Mouse (Mus musculus) bone marrow macrophage, adult 2 months (primary cell): ENCODE measurements around the gene Pfkfb3. TPM values are rescaled to one million over a fixed set of nuclear protein-coding genes. Genes with fewer than 3 reads are reported as not detected.

ENCODE experiments used
- H3K27ac ChIP-seq: 2 replicates; pipeline ENCODE4 v1.5.1; 2012; ENCODE audit warnings: low read depth, low read length; ENCODE audit not compliant: insufficient read depth
- H3K4me1 ChIP-seq: 2 replicates; pipeline ENCODE4 v1.6.1; 2012; ENCODE audit warnings: low read length; ENCODE audit not compliant: control insufficient read depth, insufficient read depth
- H3K4me3 ChIP-seq: 2 replicates; pipeline ENCODE4 v1.5.1; 2012; ENCODE audit warnings: mild to moderate bottlenecking, low read length, moderate library complexity; ENCODE audit not compliant: insufficient read depth
- CTCF ChIP-seq: IDR thresholded peaks from 2 replicates; pipeline ENCODE4 v1.5.1; 2012; ENCODE audit warnings: low read depth, mild to moderate bottlenecking, low read length, moderate library complexity
- POLR2A ChIP-seq: IDR thresholded peaks from 2 replicates; pipeline ENCODE4 v1.6.1; 2012; ENCODE audit warnings: mild to moderate bottlenecking, low read depth, low read length, borderline replicate concordance
- polyA plus RNA-seq: library from polyadenylated mRNA; stranded (reverse); fragments of >200 nt; gene quantifications from 2 replicates; pipeline ENCODE4 v1.2.4, GENCODE M21; 2012; ENCODE audit not compliant: missing spikeins, insufficient read depth, insufficient read length

Pfkfb3 gene
- 39.6 and 41.8 TPM in 2 replicates for polyA plus RNA-seq

DNA sequence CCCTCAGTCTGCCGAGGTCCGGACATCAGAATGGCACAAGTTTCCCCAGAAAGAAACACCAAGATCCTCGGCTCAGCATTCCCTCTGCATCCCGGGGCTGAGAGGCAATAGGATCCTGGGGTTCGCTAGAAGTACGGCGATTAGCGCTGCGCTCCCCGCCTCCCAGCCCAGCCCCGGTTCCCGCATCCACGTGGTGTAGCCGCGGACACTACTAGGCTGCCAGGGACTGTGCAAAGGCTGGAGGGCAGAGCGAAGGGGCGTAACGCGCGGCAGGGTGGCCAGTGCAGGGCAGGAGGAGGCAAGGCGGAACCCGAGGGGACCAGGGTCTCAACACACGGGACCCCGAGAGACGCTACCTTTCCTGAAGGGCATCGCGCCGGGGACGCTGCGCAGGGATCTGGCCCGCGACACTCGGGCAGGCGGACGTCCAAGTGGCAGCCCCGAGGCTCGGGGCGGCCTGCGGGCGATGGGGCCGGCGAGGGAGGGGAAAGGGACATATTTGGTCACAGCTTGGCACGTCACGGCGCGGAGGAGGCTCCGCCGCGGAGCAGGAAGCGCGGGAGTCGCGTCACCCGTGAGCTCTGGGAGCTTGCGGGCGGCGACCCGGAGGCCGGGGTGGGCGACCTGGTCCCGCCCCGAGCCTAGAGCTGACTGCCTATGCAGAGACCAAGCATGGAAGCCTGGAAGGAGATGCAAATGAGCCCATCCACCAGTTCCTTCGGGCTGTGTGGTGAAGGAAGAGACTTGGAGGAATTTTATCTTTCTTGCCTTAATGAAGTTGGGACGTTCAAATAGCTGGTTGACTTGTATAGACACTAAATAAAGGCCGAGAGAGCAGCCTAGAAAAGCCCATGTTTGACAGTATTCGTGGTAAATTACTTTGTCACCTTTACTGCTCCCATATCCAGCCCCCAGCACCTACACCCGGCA, at the start of gene Pfkfb3:
TSS of gene Pfkfb3 (minus strand) at position 607 of the 930 bp plus-strand sequence.
- Histone ChIP-seq H3K27ac (peak within 1 kb of the TSS; percentile 63), H3K4me3 (peak within 1 kb of the TSS; percentile 89), H3K4me1 (peaks cover 10% of the 10 kb centered on the region)
- TF ChIP-seq CTCF: no peak
- no peak for TF ChIP-seq POLR2A

- peak; percentile 99 for TF ChIP-seq CTCF
- TF ChIP-seq POLR2A: no peak
- H3K4me1 ChIP-seq: peaks cover 12% of the 10 kb centered on the region
- H3K27ac ChIP-seq: peak overlapping the region; percentile 37; the same call in 1 of the 2 replicates
- H3K4me3 ChIP-seq: peak overlapping the region; percentile 96
Observed at GRCm38 (mm10) chr2:11602506-11603489, 48.9 kb upstream of the Pfkfb3 start.

DNA sequence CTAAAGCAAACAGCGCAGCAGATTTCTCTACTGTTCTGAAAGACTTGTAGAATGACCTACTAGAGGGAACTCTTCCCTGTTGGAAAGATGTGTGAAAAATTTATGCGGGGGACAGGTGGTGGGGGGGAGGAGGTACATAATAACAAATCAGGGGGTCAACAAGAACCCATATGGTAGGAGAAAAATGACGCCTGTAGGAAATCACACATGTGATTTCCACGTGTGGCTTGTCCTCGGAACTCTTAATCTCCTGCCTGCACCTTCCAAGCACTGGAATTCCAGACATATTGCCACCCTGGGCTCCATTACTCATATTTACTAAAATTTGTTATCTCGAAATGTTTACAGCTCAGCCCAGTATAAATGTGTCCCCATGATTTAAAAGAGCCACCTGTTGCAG, 47.9 kb upstream of the Pfkfb3 start:
- Histone ChIP-seq H3K4me1 (peaks cover 17% of the 10 kb centered on the region), H3K4me3 (peak overlapping the region; percentile 96), H3K27ac (no peak overlapping the region)
- no peak for TF ChIP-seq CTCF
- no peak for TF ChIP-seq POLR2A

- TF ChIP-seq CTCF (no peak), POLR2A (no peak)
- H3K4me3 ChIP-seq: no peak overlapping the region
- H3K4me1 ChIP-seq: peaks cover 17% of the 10 kb centered on the region
- H3K27ac ChIP-seq: no peak overlapping the region
Observed at GRCm38 (mm10) chr2:11597906-11598305, 44.0 kb upstream of the Pfkfb3 start.

- no peak for TF ChIP-seq CTCF
- no peak for TF ChIP-seq POLR2A
- peaks cover 15% of the 10 kb centered on the region for H3K4me1 ChIP-seq
- H3K27ac ChIP-seq: no peak overlapping the region; the same call in 1 of the 2 replicates
- no peak overlapping the region for H3K4me3 ChIP-seq
Observed at GRCm38 (mm10) chr2:11596690-11597089, 42.8 kb upstream of the Pfkfb3 start.

DNA sequence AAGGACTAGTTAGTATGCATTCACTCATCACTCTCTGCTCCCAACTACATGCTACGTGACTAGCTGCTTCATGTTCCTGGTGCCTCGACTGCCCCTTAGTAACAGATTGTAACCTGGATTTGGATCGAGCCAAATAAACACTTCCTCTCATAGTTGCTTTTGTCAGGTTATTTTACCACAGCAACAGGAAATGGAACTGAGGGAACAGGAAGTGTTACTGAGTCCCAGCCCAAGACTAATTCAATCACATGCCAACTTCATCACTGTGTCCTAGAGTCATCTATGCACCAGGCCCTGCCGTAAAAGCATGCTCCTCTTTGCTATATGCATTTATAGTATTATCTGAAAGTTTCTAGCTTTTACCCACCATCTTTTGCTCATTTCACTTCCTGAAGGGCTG, 34.1 kb upstream of the Pfkfb3 start:
- peak overlapping the region; percentile 93 for H3K27ac ChIP-seq
- TF ChIP-seq CTCF (no peak), POLR2A (no peak)
- H3K4me3 ChIP-seq: no peak overlapping the region
- H3K4me1 ChIP-seq: peaks cover 26% of the 10 kb centered on the region

GRCm38 (mm10) chr2:11579399-11579798, 25.5 kb upstream of the Pfkfb3 start:
- H3K4me3 ChIP-seq: no peak overlapping the region
- no peaks in the 10 kb centered on the region for H3K4me1 ChIP-seq
- H3K27ac ChIP-seq: no peak overlapping the region
- TF ChIP-seq POLR2A: no peak
- no peak for TF ChIP-seq CTCF

- H3K27ac ChIP-seq: no peak overlapping the region
- no peaks in the 10 kb centered on the region for H3K4me1 ChIP-seq
- TF ChIP-seq POLR2A (no peak), CTCF (no peak)
- no peak overlapping the region for H3K4me3 ChIP-seq
Observed at GRCm38 (mm10) chr2:11578187-11578586, 24.3 kb upstream of the Pfkfb3 start.

DNA sequence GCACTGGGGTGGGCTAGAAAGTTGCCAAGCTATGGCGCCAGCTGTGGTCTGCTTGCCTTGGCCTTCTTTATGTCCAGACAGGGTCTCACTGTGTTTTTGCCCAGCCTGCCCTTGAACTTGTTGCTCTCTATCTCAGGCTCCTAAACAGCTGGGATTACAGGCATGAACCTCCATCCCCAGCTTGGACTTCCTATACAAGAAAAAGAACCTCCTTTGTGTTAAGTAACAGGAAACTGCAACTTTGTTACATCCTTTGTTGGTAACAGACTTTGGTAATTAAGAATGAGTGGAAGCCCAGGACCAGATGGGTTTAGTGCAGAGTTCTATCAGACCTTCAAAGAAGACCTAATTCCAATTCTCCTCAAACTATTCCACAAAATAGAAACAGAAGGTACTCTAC, 19.8 kb upstream of the Pfkfb3 start:
- Histone ChIP-seq H3K27ac (no peak overlapping the region), H3K4me1 (peaks cover 2% of the 10 kb centered on the region; the same call in 1 of the 2 replicates), H3K4me3 (no peak overlapping the region)
- TF ChIP-seq POLR2A: no peak
- no peak for TF ChIP-seq CTCF
